Mouse (Mus musculus) cortical plate, adult 2 months (tissue): ENCODE results near the gene Neurl1a.

Experiments used
- CTCF ChIP-seq: fragments of 200-500 bp; IDR thresholded peaks from 2 replicates; pipeline ENCODE4 v1.5.1; 2011; ENCODE audit warnings: mild to moderate bottlenecking, control low read depth, low read length; ENCODE audit not compliant: insufficient read depth; ENCODE audit errors: extremely low read depth
- POLR2A ChIP-seq: fragments of 200-500 bp; IDR thresholded peaks from 2 replicates; pipeline ENCODE4 v1.6.1; 2011; ENCODE audit warnings: mild to moderate bottlenecking, low read length, control low read depth; ENCODE audit not compliant: insufficient read depth; ENCODE audit errors: extremely low read depth

DNA sequence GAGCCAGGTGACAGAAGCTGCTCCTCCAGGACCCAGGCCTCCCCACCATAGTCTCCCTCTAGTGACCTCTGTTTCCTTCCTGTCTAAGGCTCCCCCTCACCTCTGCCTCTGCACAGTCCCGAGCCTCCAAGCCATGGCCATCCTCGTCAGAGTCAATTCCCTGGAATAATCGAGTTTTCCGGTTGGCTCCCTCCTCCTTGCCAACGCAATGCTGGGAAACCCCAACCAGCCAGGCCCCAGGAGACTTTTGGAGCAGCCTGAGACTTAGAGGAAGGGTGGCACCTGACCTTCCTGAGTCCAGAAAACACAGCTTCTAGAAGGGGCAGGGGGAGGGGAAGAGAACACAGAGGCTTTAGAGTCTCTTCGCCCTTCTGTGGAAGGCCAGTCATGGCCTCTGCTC, 72.3 kb downstream of the Neurl1a start:
- no peak for TF ChIP-seq POLR2A
- TF ChIP-seq CTCF = no peak
